Mouse (Mus musculus) spleen, embryonic (tissue): ENCODE measurements around the gene Litaf.

Experiments
- CTCF ChIA-PET: fragments of 350-600 bp; sonication (Branson Sonifier 250); formaldehyde crosslinking; loops from one replicate; lab custom pipeline; 2022; lab: Charles Lee

The Litaf gene

GRCm38 (mm10) chr16:10967013-10967412 lies 98.9 kb downstream of the Litaf start:
- CTCF ChIA-PET: interaction anchor here (0.7 kb wide), 1 partner anchor 111 kb away, joined by 6 read pairs; no protein-coding TSS in a partner anchor

GRCm38 (mm10) chr16:10965034-10965433 lies 100.9 kb downstream of the Litaf start:
- CTCF ChIA-PET: no interaction called here

DNA sequence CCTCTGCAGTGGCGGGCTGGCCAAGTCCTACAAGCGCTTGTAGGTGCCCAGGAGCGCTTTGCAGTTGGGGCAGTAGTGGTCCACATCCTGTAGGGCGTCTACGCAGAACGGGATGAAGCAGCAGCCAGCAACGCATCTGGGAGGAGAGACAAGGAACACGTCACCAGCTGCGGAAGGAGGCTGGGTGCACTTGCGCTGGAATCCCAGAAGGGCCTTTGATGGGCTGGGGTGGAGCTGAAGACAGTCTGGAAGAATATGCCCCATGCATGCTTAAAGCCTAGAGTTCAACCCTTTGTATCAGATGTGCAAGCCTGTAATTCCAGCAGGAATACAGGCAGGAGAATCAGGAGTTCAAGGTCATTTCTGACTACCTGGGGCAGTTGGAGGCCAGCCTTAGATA lies 105.0 kb downstream of the Litaf start:
- CTCF ChIA-PET: no interaction called here

GRCm38 (mm10) chr16:10958763-10959440 lies 107.1 kb downstream of the Litaf start:
- CTCF ChIA-PET: no interaction called here

GRCm38 (mm10) chr16:10958307-10958706 lies 107.7 kb downstream of the Litaf start:
- CTCF ChIA-PET: interaction anchor here (0.5 kb wide), 1 partner anchor 45 kb away, joined by 8 read pairs; no protein-coding TSS in a partner anchor

- CTCF ChIA-PET: interaction anchor here (0.5 kb wide), 1 partner anchor 44 kb away, joined by 8 read pairs; no protein-coding TSS in a partner anchor
Observed at GRCm38 (mm10) chr16:10957794-10958193, 108.2 kb downstream of the Litaf start.

GRCm38 (mm10) chr16:10956938-10957685 lies 108.8 kb downstream of the Litaf start:
- CTCF ChIA-PET: interaction anchor here (0.6 kb wide), 1 partner anchor 1218 kb away, joined by 3 read pairs; no protein-coding TSS in a partner anchor

- CTCF ChIA-PET: interaction anchor here (0.6 kb wide), 3 partner anchors 16 to 277 kb away, joined by 3 to 15 read pairs (median 4); no protein-coding TSS in a partner anchor
Observed at GRCm38 (mm10) chr16:10955078-10955477, 110.9 kb downstream of the Litaf start.

DNA sequence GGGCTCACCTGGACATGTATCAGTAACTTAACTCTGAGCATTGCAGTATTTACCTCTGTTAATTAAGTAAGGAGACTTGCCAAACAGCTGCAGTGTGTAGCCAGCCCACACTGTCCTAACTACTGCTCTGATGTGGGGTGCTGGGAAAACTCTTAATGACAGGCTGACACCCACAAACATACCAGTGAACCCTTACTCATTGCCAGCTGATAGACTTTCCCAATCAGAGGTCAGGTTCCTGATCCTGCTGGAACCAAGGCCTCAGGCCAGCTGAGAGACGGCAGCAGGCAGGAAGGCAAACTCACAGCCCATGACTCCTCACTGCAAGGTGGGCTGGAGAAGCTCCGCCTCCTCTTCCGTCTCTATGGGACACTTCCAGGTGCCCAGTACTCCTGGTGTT lies 113.1 kb downstream of the Litaf start:
- CTCF ChIA-PET: no interaction called here

DNA sequence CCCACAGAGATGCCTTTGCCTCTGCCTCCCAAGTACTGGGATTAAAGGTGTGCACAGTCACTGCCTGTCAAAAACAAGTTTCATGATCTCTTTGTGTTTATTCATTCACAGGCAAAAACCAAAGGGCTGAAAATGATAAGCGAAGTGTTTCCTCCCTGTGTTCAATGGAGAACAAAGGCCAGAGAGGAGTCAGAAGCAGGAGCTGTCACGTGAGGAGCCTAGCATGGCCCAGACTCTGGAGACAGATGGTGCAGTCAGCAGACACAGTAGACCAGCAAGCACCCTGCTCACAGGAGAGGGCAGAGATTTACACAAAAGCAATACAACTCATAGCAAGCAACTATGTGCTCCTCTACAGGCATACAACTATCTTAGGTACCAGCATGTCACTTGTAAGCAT lies 113.9 kb downstream of the Litaf start:
- CTCF ChIA-PET: no interaction called here

DNA sequence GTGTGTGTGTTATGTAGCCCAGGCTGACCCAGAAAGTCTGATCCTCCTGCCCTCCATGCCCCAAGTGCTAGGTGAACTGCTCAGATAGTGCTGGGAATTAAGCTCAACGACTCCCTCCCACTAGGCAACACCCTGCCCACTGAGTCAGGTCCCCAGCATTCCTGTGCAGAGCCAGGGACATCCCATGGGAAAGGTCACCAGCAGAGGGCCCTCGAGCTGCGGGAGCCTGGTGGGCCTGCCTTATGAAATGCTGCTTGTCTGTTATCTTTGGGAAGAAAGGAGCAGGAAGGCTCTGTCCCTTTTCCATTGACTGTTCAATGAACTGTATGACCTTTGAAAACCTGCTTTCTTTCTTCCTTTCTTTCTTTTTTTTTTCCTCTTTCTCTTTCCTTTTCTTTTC lies 114.4 kb downstream of the Litaf start:
- CTCF ChIA-PET: no interaction called here

DNA sequence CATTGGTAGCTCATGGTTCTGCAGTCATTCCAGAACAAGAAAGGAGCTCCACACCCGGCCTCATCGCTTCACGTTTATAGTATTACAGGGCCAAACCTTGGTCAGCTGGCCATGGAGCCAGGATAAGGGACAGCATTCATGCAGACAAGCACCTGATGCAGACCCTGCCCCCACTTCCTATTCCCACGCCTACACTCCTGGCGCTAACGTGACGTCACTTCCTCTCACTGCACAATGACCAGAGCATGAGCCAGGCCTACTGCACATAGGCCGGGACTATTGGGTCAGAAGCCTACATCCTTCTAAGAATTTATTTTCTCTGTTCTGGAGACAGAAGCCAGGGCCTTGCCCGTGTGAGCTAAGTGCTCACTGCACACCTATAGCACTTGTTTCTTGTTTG lies 115.4 kb downstream of the Litaf start:
- CTCF ChIA-PET: interaction anchor here (0.5 kb wide), 1 partner anchor 31 kb away, joined by 3 read pairs; no protein-coding TSS in a partner anchor

DNA sequence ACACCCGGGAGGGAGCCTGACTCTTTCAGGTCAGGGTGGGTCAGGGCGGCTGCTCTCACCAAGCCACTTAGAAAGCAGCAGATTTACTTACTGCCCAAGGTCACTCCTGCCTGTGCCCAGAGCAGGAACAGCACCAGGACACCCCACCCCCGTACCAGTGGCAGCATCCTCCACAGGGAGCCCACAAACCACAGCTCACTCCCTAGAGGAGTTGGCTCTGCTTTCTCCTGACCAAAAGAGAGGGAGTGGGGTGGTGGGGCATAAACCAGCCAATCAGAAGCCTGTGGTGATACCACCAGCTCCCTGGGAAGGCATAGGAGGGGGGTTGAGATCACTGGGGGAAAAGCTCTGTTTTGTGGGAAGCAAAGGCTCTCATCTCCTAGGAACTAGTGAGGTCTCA lies 118.2 kb downstream of the Litaf start:
- CTCF ChIA-PET: no interaction called here

DNA sequence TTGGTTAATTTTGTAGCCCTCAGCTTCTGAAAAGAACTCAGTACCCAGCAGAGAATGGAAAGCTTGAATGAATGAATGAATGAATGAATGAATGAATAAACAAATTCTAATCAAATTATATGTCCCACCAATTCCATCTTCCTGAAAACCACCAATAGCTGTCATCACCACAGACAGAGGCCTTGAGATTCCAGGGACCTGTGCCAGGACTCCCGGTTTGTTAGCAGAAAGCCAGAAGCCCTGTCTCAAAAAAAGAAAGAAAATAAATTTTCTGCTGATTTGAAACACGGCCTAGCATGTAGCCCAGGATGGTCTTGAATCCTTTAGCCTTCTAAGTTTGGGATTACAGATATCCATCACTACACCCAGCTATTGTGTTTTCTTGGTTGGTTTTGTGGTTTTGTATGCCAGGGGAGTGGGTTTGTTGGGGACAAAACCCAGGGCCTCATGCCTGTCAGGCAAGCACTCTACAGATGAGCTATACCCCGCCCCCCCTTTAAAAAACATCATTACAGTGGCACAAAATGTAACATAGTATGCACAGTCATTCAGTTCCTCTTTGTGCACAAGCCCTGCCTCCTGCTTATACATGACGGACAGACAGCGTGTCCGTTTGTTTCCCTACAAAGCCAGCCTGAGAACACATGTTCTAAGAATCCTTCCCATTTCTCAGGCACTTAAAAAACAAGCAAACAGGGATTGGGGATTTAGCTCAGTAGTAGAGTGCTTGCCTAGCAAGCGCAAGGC lies 120.4 kb downstream of the Litaf start:
- CTCF ChIA-PET: no interaction called here

DNA sequence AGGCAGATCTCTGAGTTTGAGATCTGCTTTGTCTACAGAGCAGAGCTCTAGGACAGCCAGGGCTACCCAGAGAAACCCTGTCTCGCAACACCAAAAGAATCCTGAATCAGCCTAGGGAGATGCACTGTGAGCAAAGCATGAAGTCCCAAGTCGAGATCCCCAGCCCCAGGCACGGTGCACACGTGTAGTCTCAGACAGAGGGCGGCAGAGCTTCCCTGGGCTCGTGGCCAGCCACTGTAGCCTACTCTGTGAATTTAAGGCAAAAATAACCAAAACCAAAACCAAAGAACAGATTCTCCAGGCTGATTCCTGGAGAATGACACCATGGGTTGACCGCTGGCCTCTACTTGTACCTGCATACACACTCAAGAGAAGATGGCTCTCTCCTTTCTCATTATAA lies 121.4 kb downstream of the Litaf start:
- CTCF ChIA-PET: no interaction called here

DNA sequence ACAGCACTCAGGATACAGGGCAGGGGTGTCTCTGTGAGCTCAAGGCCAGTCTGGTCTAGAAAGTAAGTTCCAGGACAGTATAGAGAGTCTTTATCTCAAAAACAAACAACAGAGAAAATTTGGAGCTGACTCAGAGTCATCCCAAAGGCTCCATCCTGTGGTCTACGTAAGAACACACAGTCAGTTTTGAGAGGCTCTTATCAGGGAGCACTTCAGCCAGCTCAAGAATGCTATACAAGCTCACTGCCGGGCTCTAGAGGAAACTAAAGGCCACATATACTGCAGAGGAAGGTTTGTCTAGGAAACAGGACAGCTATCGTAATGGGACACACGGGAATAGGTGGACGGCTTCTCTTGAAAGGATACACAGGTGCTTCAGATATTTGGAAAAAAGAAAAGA lies 122.7 kb downstream of the Litaf start:
- CTCF ChIA-PET: no interaction called here

DNA sequence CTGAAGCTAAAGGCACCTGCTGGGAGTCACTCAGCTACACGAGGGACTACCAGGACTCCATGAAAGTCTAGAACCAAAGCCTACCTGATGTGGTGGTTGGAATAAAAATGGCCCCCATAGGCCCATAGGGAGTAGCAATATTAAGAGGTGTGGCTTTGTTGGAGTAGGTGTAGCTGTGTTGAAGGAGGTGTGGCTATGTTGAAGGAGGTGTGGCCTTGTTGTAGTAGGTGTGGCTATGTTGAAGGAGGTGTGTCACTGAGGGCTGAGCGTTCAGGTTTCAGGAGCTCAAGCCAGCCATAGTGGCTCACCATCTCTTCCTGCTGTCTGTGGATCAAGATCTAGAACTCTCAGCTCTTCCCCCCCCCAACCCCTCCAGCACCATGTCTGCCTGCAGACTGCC lies 125.3 kb downstream of the Litaf start:
- CTCF ChIA-PET: interaction anchor here (0.8 kb wide), 1 partner anchor 45 kb away, joined by 3 read pairs; no protein-coding TSS in a partner anchor

DNA sequence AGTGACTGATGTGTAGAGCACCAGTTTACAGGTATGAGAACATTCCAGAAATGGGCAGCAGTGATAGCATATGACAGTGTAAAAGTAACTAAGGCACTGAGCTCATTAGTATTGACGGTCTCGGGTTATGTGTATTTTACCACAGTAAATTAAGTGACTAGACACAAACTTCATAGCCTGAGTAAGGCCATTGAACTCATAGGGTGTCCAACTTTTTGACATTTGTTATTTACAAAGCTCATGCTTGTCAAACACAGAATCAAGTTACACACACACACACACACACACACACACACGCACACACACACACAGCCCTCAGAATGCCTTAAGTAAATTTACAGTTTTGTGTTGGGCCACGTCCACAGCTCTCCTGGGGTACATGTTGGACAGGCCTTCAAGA lies 126.0 kb downstream of the Litaf start:
- CTCF ChIA-PET: interaction anchor here (0.6 to 0.8 kb wide), 2 partner anchors 43 to 46 kb away, joined by 3 to 4 read pairs; no protein-coding TSS in a partner anchor

DNA sequence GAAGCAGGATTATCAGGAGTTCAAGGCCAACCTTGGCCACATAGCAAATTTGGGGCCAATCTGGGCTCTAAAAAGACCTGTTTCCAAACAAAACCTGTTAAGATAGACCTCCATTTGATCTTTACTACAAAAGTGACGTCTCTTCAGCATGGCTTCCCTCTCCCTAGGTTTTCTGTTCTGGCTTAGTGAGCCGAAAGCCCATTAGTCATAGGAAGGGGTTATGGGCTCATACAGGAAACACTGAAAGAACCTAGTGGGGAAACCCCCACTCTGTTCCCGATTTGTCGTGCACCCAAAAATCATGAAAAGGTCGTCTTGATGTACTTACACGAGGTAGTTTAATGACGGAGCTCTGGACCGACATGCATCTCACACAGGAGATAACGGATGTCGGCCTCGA lies 128.5 kb downstream of the Litaf start:
- CTCF ChIA-PET: no interaction called here

GRCm38 (mm10) chr16:10936700-10937319 lies 129.1 kb downstream of the Litaf start:
- CTCF ChIA-PET: no interaction called here

DNA sequence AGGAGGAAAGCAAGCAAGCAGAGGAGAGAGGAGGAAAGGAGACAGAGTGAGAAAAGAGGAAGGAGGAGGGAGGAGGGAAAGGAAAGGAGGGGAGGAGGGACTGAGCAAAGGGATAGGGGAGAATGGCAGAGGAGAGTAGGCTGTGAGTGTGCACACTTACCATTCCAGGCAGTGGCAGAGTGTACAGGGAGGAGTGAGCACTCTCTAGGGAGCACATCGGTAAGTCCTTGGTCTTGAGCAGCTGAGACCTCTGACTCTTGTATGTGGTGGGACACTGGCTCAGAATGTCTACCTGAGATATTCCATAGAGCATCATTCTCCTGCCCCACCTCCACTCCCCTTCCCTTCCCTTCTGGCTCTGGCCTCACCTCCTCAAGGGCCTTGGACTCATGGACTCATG lies 131.9 kb downstream of the Litaf start:
- CTCF ChIA-PET: no interaction called here
